Mouse (Mus musculus) kidney, adult 2 months (tissue): Measurements from ENCODE around the gene Gabarap. TPM values are rescaled to one million over a fixed set of nuclear protein-coding genes. Genes with fewer than 3 reads are reported as not detected.

Experiments
- DNase-seq: peaks from one replicate; pipeline ENCODE4 v3.0.0; 2021
- H3K27ac ChIP-seq: fragments of 200-500 bp; 2 replicates; pipeline ENCODE4 v1.5.1; 2012; ENCODE audit warnings: low read depth, low read length, control low read depth, inconsistent platforms; ENCODE audit not compliant: insufficient read depth
- H3K27me3 ChIP-seq: fragments of 200-500 bp; replicated peaks from 2 replicates; pipeline ENCODE4 v1.6.1; 2012; ENCODE audit warnings: mild to moderate bottlenecking, moderate library complexity, low read length, inconsistent platforms; ENCODE audit not compliant: control insufficient read depth, insufficient read depth
- H3K36me3 ChIP-seq: fragments of 200-500 bp; 2 replicates; pipeline ENCODE4 v1.6.1; 2012; ENCODE audit warnings: mild to moderate bottlenecking, moderate library complexity, low read length, inconsistent platforms; ENCODE audit not compliant: control insufficient read depth, insufficient read depth
- H3K4me1 ChIP-seq: fragments of 200-500 bp; 2 replicates; pipeline ENCODE4 v1.6.1; 2011; ENCODE audit warnings: low read length; ENCODE audit not compliant: control insufficient read depth, insufficient read depth
- H3K4me3 ChIP-seq: fragments of 200-500 bp; 2 replicates; pipeline ENCODE4 v1.5.1; 2011; ENCODE audit warnings: mild to moderate bottlenecking, low read depth, low read length, control low read depth; ENCODE audit not compliant: insufficient read depth
- CTCF ChIP-seq: fragments of 200-500 bp; conservative IDR thresholded peaks from 2 replicates; pipeline ENCODE4 v1.5.1; 2011; ENCODE audit warnings: low read depth, mild to moderate bottlenecking, control low read depth, low read length, moderate library complexity, mixed read lengths; ENCODE audit not compliant: insufficient read depth, insufficient read length
- POLR2A ChIP-seq: fragments of 200-500 bp; IDR thresholded peaks from one replicate; pipeline ENCODE4 v1.6.1; 2011; ENCODE audit warnings: low read depth, low read length, control low read depth
- WGBS: fragments of 180-500 bp; shearing (Covaris S2); methylation state at CpG from one replicate; pipeline ENCODE4 v1.1.7; 2018; 5-methylcytosine and 5-hydroxymethylcytosine counted together
- polyA plus RNA-seq: library from polyadenylated mRNA; depleted of rRNA; stranded (reverse); fragments of >200 nt; gene quantifications from 2 replicates; pipeline ENCODE4 v1.2.3, GENCODE M21; 2012

Gabarap gene
- polyA plus RNA-seq, 1 experiment: 1,018 TPM

- WGBS: 84% methylated on average over 11 of the region's 11 CpGs
- peaks cover 2% of the 10 kb centered on the region; the same call in 1 of the 2 replicates for H3K36me3 ChIP-seq
- H3K27ac ChIP-seq: no peak overlapping the region
- no peak for DNase-seq
- no peak overlapping the region for H3K4me3 ChIP-seq
- no peak for TF ChIP-seq POLR2A
- no peak for TF ChIP-seq CTCF
- no peaks in the 10 kb centered on the region for H3K27me3 ChIP-seq
- peaks cover 3% of the 10 kb centered on the region; the same call in 1 of the 2 replicates for H3K4me1 ChIP-seq
Observed at GRCm38 (mm10) chr11:69994401-69995090, 3.6 kb downstream of the Gabarap start.

GRCm38 (mm10) chr11:69995391-69995960, 4.5 kb downstream of the Gabarap start, which contains the start of gene Phf23:
Phf23 (plus strand) TSS chr11:69995777.
- H3K4me3 ChIP-seq: peak within 1 kb of the TSS; percentile 86
- under 1% methylated on average over 36 of the region's 36 CpGs for WGBS
- peaks cover 2% of the 10 kb centered on the region; the same call in 1 of the 2 replicates for H3K36me3 ChIP-seq
- no peaks in the 10 kb centered on the region for H3K27me3 ChIP-seq
- peak; percentile 99 for DNase-seq
- H3K27ac ChIP-seq: peak within 1 kb of the TSS; percentile 92
- peak; percentile 44 for TF ChIP-seq POLR2A
- TF ChIP-seq CTCF: peak; percentile 41
- peaks cover 6% of the 10 kb centered on the region; the same call in 1 of the 2 replicates for H3K4me1 ChIP-seq

- peak; percentile 49 for DNase-seq
- Histone ChIP-seq H3K36me3 (peaks cover 2% of the 10 kb centered on the region; the same call in 1 of the 2 replicates), H3K27me3 (no peaks in the 10 kb centered on the region), H3K4me1 (peaks cover 6% of the 10 kb centered on the region; the same call in 1 of the 2 replicates), H3K27ac (peak overlapping the region; percentile 92), H3K4me3 (peak overlapping the region; percentile 86)
- 1% methylated on average over 66 of the region's 66 CpGs for WGBS
- TF ChIP-seq POLR2A: no peak
- TF ChIP-seq CTCF: no peak
Observed at GRCm38 (mm10) chr11:69996161-69997061, 5.5 kb downstream of the Gabarap start.

- no peak for TF ChIP-seq POLR2A
- TF ChIP-seq CTCF: no peak
- WGBS: 1% methylated on average over 39 of the region's 44 CpGs
- peaks cover 2% of the 10 kb centered on the region; the same call in 1 of the 2 replicates for H3K36me3 ChIP-seq
- no peaks in the 10 kb centered on the region for H3K27me3 ChIP-seq
- peak; percentile 95 for DNase-seq
- H3K4me3 ChIP-seq: peak overlapping the region; percentile 86
- H3K4me1 ChIP-seq: peaks cover 6% of the 10 kb centered on the region; the same call in 1 of the 2 replicates
- peak overlapping the region; percentile 80 for H3K27ac ChIP-seq
Observed at GRCm38 (mm10) chr11:69997070-69997509, 6.1 kb downstream of the Gabarap start.

- TF ChIP-seq POLR2A (no peak), CTCF (0 out of 2 replicates have a peak, but pooled peaks have one; percentile 17)
- WGBS: 92% methylated on average over 27 of the region's 27 CpGs
- peaks cover 2% of the 10 kb centered on the region; the same call in 1 of the 2 replicates for H3K36me3 ChIP-seq
- H3K27ac ChIP-seq: no peak overlapping the region
- DNase-seq: no peak
- peaks cover 3% of the 10 kb centered on the region; the same call in 1 of the 2 replicates for H3K4me1 ChIP-seq
- no peak overlapping the region for H3K4me3 ChIP-seq
- no peaks in the 10 kb centered on the region for H3K27me3 ChIP-seq
Observed at GRCm38 (mm10) chr11:69998567-69999491, 7.9 kb downstream of the Gabarap start.

- no peak overlapping the region for H3K4me3 ChIP-seq
- no peak overlapping the region; the same call in 1 of the 2 replicates for H3K27ac ChIP-seq
- H3K36me3 ChIP-seq: peaks cover 1% of the 10 kb centered on the region; the same call in 1 of the 2 replicates
- DNase-seq: no peak
- no peak for TF ChIP-seq POLR2A
- no peak for TF ChIP-seq CTCF
- no peaks in the 10 kb centered on the region for H3K27me3 ChIP-seq
- peaks cover 3% of the 10 kb centered on the region; the same call in 1 of the 2 replicates for H3K4me1 ChIP-seq
- WGBS: 59% methylated on average over 8 of the region's 8 CpGs
Observed at GRCm38 (mm10) chr11:69999666-70000065, 8.7 kb downstream of the Gabarap start.
